Mouse (Mus musculus): ENCODE data around the gene 4930578C19Rik.
"Not testable (repeated sequence)": the region's sequence is repeated elsewhere in the genome, so short reads cannot be mapped to it uniquely, and the experiment has no call there.

Gene 4930578C19Rik

GRCm38 (mm10) chrX:18461198-18461601, at the start of gene 4930578C19Rik:
Gene 4930578C19Rik, minus strand, starts transcription at chrX:18461397.
- no peak for DNase-seq (ENCODE audit: low spot score)

GRCm38 (mm10) chrX:18467690-18468089, 6.5 kb upstream of the 4930578C19Rik start:
- DNase-seq (ENCODE audit: low spot score), result no peak

GRCm38 (mm10) chrX:18462879-18463278, 1.7 kb upstream of the 4930578C19Rik start:
- DNase-seq (ENCODE audit: low spot score), result no peak

- no peak for DNase-seq (ENCODE audit: low spot score)
These were observed 9.6 kb downstream of the 4930578C19Rik start for GRCm38 (mm10) chrX:18451559-18451958.

GRCm38 (mm10) chrX:18442066-18442465, 19.1 kb downstream of the 4930578C19Rik start:
- DNase-seq (ENCODE audit: low spot score), result no peak

- DNase-seq (ENCODE audit: low spot score), result no peak
These were observed 35.7 kb downstream of the 4930578C19Rik start for GRCm38 (mm10) chrX:18425451-18425850.

GRCm38 (mm10) chrX:18423206-18423605, 38.0 kb downstream of the 4930578C19Rik start:
- no peak for DNase-seq (ENCODE audit: low spot score)

- DNase-seq (ENCODE audit: low spot score), result no peak
These were observed 40.9 kb downstream of the 4930578C19Rik start for GRCm38 (mm10) chrX:18420161-18420784.

GRCm38 (mm10) chrX:18418977-18419376, 42.2 kb downstream of the 4930578C19Rik start:
- no peak for DNase-seq (ENCODE audit: low spot score)

GRCm38 (mm10) chrX:18414560-18414959, 46.6 kb downstream of the 4930578C19Rik start:
- DNase-seq (ENCODE audit: low spot score), result no peak

GRCm38 (mm10) chrX:18411071-18411840, 49.9 kb downstream of the 4930578C19Rik start:
- no peak for DNase-seq (ENCODE audit: low spot score)

GRCm38 (mm10) chrX:18409598-18409997, 51.6 kb downstream of the 4930578C19Rik start:
- no peak for DNase-seq (ENCODE audit: low spot score)

GRCm38 (mm10) chrX:18402296-18402695, 58.9 kb downstream of the 4930578C19Rik start:
- DNase-seq (ENCODE audit: low spot score), result no peak

- DNase-seq (ENCODE audit: low spot score), result no peak
These were observed 64.5 kb downstream of the 4930578C19Rik start for GRCm38 (mm10) chrX:18396700-18397099.

- DNase-seq (ENCODE audit: low spot score), result not testable (repeated sequence)
These were observed 77.0 kb downstream of the 4930578C19Rik start for GRCm38 (mm10) chrX:18384181-18384580.
